Mouse (Mus musculus): ENCODE measurements around the gene Gm4707.
A peak's percentile ranks its signal among the peaks of the same experiment; 100 is the strongest.
"Not testable (repeated sequence)": the region's sequence is repeated elsewhere in the genome, so short reads cannot be mapped to it uniquely, and the experiment has no call there.

Gene Gm4707

GRCm38 (mm10) chr17:71459818-71460217 lies at the start of gene Gm4707:
TSS of gene Gm4707 (minus strand) at chr17:71459918.
- DNase-seq = no peak

- DNase-seq = no peak
These were observed 47.1 kb upstream of the Gm4707 start for GRCm38 (mm10) chr17:71506832-71507231.

GRCm38 (mm10) chr17:71495784-71496183 lies 36.1 kb upstream of the Gm4707 start:
- DNase-seq = no peak

GRCm38 (mm10) chr17:71491332-71491686 lies 31.6 kb upstream of the Gm4707 start:
- no peak for DNase-seq

- peak in 1 of 2 experiments; percentile 22 for DNase-seq
These were observed 31.1 kb upstream of the Gm4707 start for GRCm38 (mm10) chr17:71490666-71491331.

GRCm38 (mm10) chr17:71489703-71490461 lies 30.2 kb upstream of the Gm4707 start:
- DNase-seq = no peak

GRCm38 (mm10) chr17:71486231-71486851 lies 26.6 kb upstream of the Gm4707 start:
- peak; percentile 17 to 67 for DNase-seq

- DNase-seq = peak; percentile 9 to 61
These were observed 26.1 kb upstream of the Gm4707 start for GRCm38 (mm10) chr17:71485791-71486230.

GRCm38 (mm10) chr17:71484711-71485110 lies 25.0 kb upstream of the Gm4707 start:
- no peak for DNase-seq

GRCm38 (mm10) chr17:71483418-71484060 lies 23.8 kb upstream of the Gm4707 start:
- no peak for DNase-seq

GRCm38 (mm10) chr17:71479381-71479901 lies 19.7 kb upstream of the Gm4707 start:
- DNase-seq = peak in 1 of 2 experiments; percentile 56

GRCm38 (mm10) chr17:71477481-71477880 lies 17.8 kb upstream of the Gm4707 start:
- DNase-seq = no peak

- no peak for DNase-seq
These were observed 16.8 kb upstream of the Gm4707 start for GRCm38 (mm10) chr17:71476346-71477020.

GRCm38 (mm10) chr17:71475705-71476089 lies 16.0 kb upstream of the Gm4707 start:
- peak; percentile 66 to 74 for DNase-seq

- peak; percentile 92 for DNase-seq
These were observed 15.3 kb upstream of the Gm4707 start, which contains the start of gene Smchd1 for GRCm38 (mm10) chr17:71474762-71475704. TSS of gene Smchd1 (minus strand) at chr17:71475343.

GRCm38 (mm10) chr17:71474128-71474527 lies 14.4 kb upstream of the Gm4707 start:
- DNase-seq = no peak

GRCm38 (mm10) chr17:71471261-71471660 lies 11.5 kb upstream of the Gm4707 start:
- no peak for DNase-seq

GRCm38 (mm10) chr17:71460312-71460711 lies 594 bp upstream of the Gm4707 start:
- no peak for DNase-seq

- not testable (repeated sequence) for DNase-seq
These were observed 2.4 kb downstream of the Gm4707 start for GRCm38 (mm10) chr17:71457361-71457760.

- no peak for DNase-seq
These were observed 14.5 kb downstream of the Gm4707 start for GRCm38 (mm10) chr17:71445191-71445590.

GRCm38 (mm10) chr17:71444718-71445117 lies 15.0 kb downstream of the Gm4707 start:
- DNase-seq = no peak

All from thymus, adult 18-20 months (tissue).